Mouse (Mus musculus) urinary bladder, postnatal 14 days (tissue): Measurements from ENCODE around the gene Cabp2.
"Not testable (repeated sequence)": the region's sequence is repeated elsewhere in the genome, so short reads cannot be mapped to it uniquely, and the experiment has no call there.

Experiments
- DNase-seq: peaks from one replicate; pipeline ENCODE4 v3.0.0; 2021; ENCODE audit warnings: low spot score

Gene Cabp2

GRCm38 (mm10) chr19:4081394-4081793 is at the start of gene Cabp2:
TSS of gene Cabp2 (plus strand) at chr19:4081578.
- DNase-seq = no peak

- DNase-seq = no peak
Observed at GRCm38 (mm10) chr19:4032668-4033067, 48.7 kb upstream of the Cabp2 start.

- no peak for DNase-seq
Observed at GRCm38 (mm10) chr19:4033298-4033697, 48.1 kb upstream of the Cabp2 start.

- DNase-seq = no peak
Observed at GRCm38 (mm10) chr19:4033742-4034141, 47.6 kb upstream of the Cabp2 start.

- no peak for DNase-seq
Observed at GRCm38 (mm10) chr19:4036327-4037045, 44.9 kb upstream of the Cabp2 start.

- not testable (repeated sequence) for DNase-seq
Observed at GRCm38 (mm10) chr19:4037154-4037787, 44.1 kb upstream of the Cabp2 start.

GRCm38 (mm10) chr19:4037788-4038232 is 43.6 kb upstream of the Cabp2 start, which contains the start of gene Gstp1:
TSS of gene Gstp1 (minus strand) at chr19:4037985.
- peak; percentile 92 for DNase-seq

- DNase-seq = not testable (repeated sequence)
Observed at GRCm38 (mm10) chr19:4040941-4041340, 40.4 kb upstream of the Cabp2 start.

- not testable (repeated sequence) for DNase-seq
Observed at GRCm38 (mm10) chr19:4041500-4041899, 39.9 kb upstream of the Cabp2 start.

- DNase-seq = peak; percentile 64
Observed at GRCm38 (mm10) chr19:4042124-4042523, 39.3 kb upstream of the Cabp2 start.

GRCm38 (mm10) chr19:4044109-4044508 is 37.3 kb upstream of the Cabp2 start:
- not testable (repeated sequence) for DNase-seq

GRCm38 (mm10) chr19:4045966-4046865 is 35.2 kb upstream of the Cabp2 start, which contains the start of gene Gstp2:
TSS of gene Gstp2 (minus strand) at chr19:4046023.
- DNase-seq = peak; percentile 91

GRCm38 (mm10) chr19:4046866-4047254 is 34.5 kb upstream of the Cabp2 start:
- peak; percentile 56 for DNase-seq

- DNase-seq = peak; percentile 83
Observed at GRCm38 (mm10) chr19:4047859-4048258, 33.5 kb upstream of the Cabp2 start.

GRCm38 (mm10) chr19:4049069-4049468 is 32.3 kb upstream of the Cabp2 start:
- not testable (repeated sequence) for DNase-seq

- no peak for DNase-seq
Observed at GRCm38 (mm10) chr19:4051016-4051415, 30.4 kb upstream of the Cabp2 start.

GRCm38 (mm10) chr19:4051741-4052515 is 29.4 kb upstream of the Cabp2 start:
- peak; percentile 63 for DNase-seq

- no peak for DNase-seq
Observed at GRCm38 (mm10) chr19:4052516-4053030, 28.8 kb upstream of the Cabp2 start.

- DNase-seq = no peak
Observed at GRCm38 (mm10) chr19:4054613-4055012, 26.8 kb upstream of the Cabp2 start.

GRCm38 (mm10) chr19:4055216-4055946 is 26.0 kb upstream of the Cabp2 start:
- DNase-seq = no peak
